Mouse (Mus musculus): ENCODE measurements around the gene Kdm4a. TPM values are rescaled to one million over a fixed set of nuclear protein-coding genes. Genes with fewer than 3 reads are reported as not detected.

Gene Kdm4a
- 9.8 TPM for polyA plus RNA-seq (2017; shearing (Covaris generic))

DNA sequence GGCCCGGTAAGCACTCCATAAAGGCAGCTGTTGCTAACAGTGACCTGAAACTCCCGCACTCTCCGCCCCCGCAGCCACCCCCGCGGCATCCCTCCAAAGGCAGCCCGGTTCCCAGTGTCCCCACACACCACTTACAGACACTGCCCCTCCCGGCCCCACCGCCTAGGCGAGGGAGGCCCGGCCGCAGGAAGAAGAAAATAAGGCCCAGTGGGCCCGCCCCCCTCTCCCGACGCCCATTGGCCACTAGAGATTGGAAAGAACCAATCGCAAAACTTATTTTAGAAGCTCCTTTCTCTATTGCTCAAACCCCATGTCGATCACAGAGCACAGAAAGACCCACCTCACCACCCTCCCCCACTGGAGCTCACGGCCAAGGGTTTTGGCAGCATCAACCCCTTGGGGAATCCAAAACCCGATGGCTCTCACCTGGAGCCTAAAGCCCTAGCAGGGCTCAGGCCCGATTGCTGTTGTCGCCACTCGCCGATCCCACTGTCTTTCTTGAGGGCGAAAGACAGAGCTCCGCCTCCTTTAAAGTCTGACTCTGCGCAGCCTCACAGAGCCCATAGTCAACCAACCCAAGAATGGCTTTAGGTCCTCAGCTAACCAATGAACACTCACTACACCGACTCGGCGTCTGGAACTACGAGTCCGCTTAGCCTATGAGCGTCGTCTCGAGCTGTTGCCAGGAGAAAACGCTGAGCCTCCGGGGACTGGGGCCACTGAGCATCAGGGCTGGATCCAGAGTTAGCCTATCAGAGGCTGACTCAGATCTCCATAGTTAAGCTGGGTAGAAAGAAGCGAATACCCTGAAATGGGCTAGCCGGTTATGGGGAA is at the start of gene Kdm4a:
Gene Kdm4a (minus strand): TSS at position 577 of the 834 bp plus-strand sequence.

DNA sequence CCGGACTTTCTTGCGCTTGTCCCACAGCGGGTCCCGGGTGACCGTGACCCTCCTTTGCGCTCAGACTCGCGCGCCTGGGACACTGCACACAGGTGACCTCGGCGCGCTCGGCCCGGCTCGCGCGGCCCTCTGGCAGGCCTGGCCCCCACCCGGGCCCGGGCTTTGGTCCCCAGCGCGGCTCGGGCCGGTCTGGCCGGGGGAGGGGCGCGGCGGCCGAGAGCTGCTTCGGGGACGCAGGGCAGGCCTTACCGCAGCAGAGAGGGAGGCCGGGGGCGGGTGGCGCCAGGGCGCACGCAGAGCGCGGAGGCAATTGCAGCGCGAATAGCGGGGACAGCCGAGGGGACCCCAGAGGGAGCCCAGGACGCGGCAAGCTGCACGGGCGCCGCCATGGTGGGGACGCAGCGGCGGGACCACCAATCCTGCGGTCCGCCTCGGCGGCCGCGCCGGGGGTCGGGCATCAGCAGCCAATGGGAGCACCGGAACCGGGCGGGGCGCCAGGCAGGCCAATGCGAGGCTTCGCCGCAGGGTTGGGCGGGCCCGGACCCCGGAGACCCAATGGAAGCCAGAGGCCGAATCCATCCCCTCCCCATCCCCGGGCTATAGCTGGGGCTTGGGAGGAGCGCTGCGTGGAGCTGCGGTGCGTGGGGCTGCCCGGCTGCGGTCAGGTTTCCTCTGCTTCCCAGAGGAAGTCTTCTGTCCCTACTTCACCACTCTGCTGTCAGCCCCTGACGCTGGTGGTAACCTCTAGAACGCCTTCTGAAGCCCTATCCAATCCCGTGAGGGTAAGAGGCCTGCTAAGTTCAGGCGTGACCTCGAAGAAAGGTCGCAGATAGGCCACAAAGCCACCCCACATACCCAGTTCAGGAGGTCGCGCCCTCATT is 45.1 kb downstream of the Kdm4a start, which contains the start of gene St3gal3:
Gene St3gal3 (minus strand): TSS at position 430 of the 881 bp plus-strand sequence.

Other genes with a start within 250 kb of the Kdm4a start
- 2.9 TPM for gene St3gal3, start 45.1 kb downstream of the Kdm4a start, polyA plus RNA-seq (2017; shearing (Covaris generic))
- 0.71 TPM for gene Ptprf, start 111.4 kb upstream of the Kdm4a start, polyA plus RNA-seq (2017; shearing (Covaris generic))
- 8.3 TPM for gene Szt2, start 229.2 kb upstream of the Kdm4a start, polyA plus RNA-seq (2017; shearing (Covaris generic))
- gene Med8, start 229.3 kb upstream of the Kdm4a start, polyA plus RNA-seq (2017; shearing (Covaris generic)), result 47.3 TPM
- 73.2 TPM for gene Elovl1, start 248.1 kb upstream of the Kdm4a start, polyA plus RNA-seq (2017; shearing (Covaris generic))